Mouse (Mus musculus): ENCODE measurements at regions not wholly inside any gene's neighbourhood (a gene's known extent, or its start where the extent isn't known, plus 50 kb on each side); places are given as distances from the start of the nearest gene placed in this dataset.

- H3K36me3 ChIP-seq (ENCODE audit: control insufficient read depth, insufficient read depth, low read length), result no peaks in the 10 kb centered on the region
- 73% methylated on average over 7 of the region's 7 CpGs for WGBS
- TF ChIP-seq CTCF (IDR thresholded peaks at IDR 0.05; ENCODE audit: extremely low read depth, insufficient read length, insufficient replicate concordance, low read depth, low read length) (no peak), POLR2A (IDR thresholded peaks at IDR 0.05; ENCODE audit: low read depth, low read length) (no peak)
- no peaks in the 10 kb centered on the region for H3K4me1 ChIP-seq (ENCODE audit: control insufficient read depth, insufficient read depth, insufficient read length, low read length)
- H3K27me3 ChIP-seq (ENCODE audit: control insufficient read depth, insufficient read depth, low read length), result no peaks in the 10 kb centered on the region
- no peak overlapping the region for H3K27ac ChIP-seq (ENCODE audit: insufficient read depth, low read depth, low read length)
- H3K4me3 ChIP-seq (ENCODE audit: low read depth, low read length), result no peak overlapping the region
Measured at GRCm38 (mm10) chr1:120872554-120872953, 270.3 kb downstream of the En1 start.

- 84% methylated on average over 10 of the region's 10 CpGs for WGBS
Measured at GRCm38 (mm10) chr1:120882959-120883549, 280.8 kb downstream of the En1 start.

GRCm38 (mm10) chr1:120883632-120884031 is 281.4 kb downstream of the En1 start:
- Histone ChIP-seq H3K36me3 (ENCODE audit: control insufficient read depth, insufficient read depth, low read length) (no peaks in the 10 kb centered on the region), H3K4me3 (ENCODE audit: low read depth, low read length) (no peak overlapping the region), H3K27ac (ENCODE audit: insufficient read depth, low read depth, low read length) (no peak overlapping the region), H3K27me3 (ENCODE audit: control insufficient read depth, insufficient read depth, low read length) (no peaks in the 10 kb centered on the region), H3K4me1 (ENCODE audit: control insufficient read depth, insufficient read depth, insufficient read length, low read length) (no peaks in the 10 kb centered on the region)
- WGBS, result 73% methylated on average over 9 of the region's 9 CpGs
- TF ChIP-seq POLR2A (IDR thresholded peaks at IDR 0.05; ENCODE audit: low read depth, low read length) (no peak), CTCF (IDR thresholded peaks at IDR 0.05; ENCODE audit: extremely low read depth, insufficient read length, insufficient replicate concordance, low read depth, low read length) (no peak)

More at GRCm38 (mm10) chr1:120882959-120883549, 280.8 kb downstream of the En1 start:
- no peak for TF ChIP-seq CTCF (IDR thresholded peaks at IDR 0.05; ENCODE audit: extremely low read depth, insufficient read length, insufficient replicate concordance, low read depth, low read length)
- TF ChIP-seq POLR2A (IDR thresholded peaks at IDR 0.05; ENCODE audit: low read depth, low read length), result no peak
- Histone ChIP-seq H3K27me3 (ENCODE audit: control insufficient read depth, insufficient read depth, low read length) (no peaks in the 10 kb centered on the region), H3K4me3 (ENCODE audit: low read depth, low read length) (no peak overlapping the region), H3K27ac (ENCODE audit: insufficient read depth, low read depth, low read length) (no peak overlapping the region), H3K36me3 (ENCODE audit: control insufficient read depth, insufficient read depth, low read length) (no peaks in the 10 kb centered on the region), H3K4me1 (ENCODE audit: control insufficient read depth, insufficient read depth, insufficient read length, low read length) (no peaks in the 10 kb centered on the region)

- WGBS, result 31% methylated on average over 6 of the region's 6 CpGs
- Histone ChIP-seq H3K4me1 (ENCODE audit: control insufficient read depth, insufficient read depth, insufficient read length, low read length) (no peaks in the 10 kb centered on the region), H3K4me3 (ENCODE audit: low read depth, low read length) (no peak overlapping the region), H3K36me3 (ENCODE audit: control insufficient read depth, insufficient read depth, low read length) (no peaks in the 10 kb centered on the region), H3K27me3 (ENCODE audit: control insufficient read depth, insufficient read depth, low read length) (no peaks in the 10 kb centered on the region), H3K27ac (ENCODE audit: insufficient read depth, low read depth, low read length) (no peak overlapping the region)
- TF ChIP-seq POLR2A (IDR thresholded peaks at IDR 0.05; ENCODE audit: low read depth, low read length) (no peak), CTCF (IDR thresholded peaks at IDR 0.05; ENCODE audit: extremely low read depth, insufficient read length, insufficient replicate concordance, low read depth, low read length) (no peak)
Measured at GRCm38 (mm10) chr1:120910801-120911200, 308.6 kb downstream of the En1 start.

- TF ChIP-seq CTCF (IDR thresholded peaks at IDR 0.05; ENCODE audit: extremely low read depth, insufficient read length, insufficient replicate concordance, low read depth, low read length), result no peak
- TF ChIP-seq POLR2A (IDR thresholded peaks at IDR 0.05; ENCODE audit: low read depth, low read length), result no peak
Measured at GRCm38 (mm10) chr1:120911962-120912670, 309.9 kb downstream of the En1 start.

GRCm38 (mm10) chr1:120921540-120921939 is 319.3 kb downstream of the En1 start:
- Histone ChIP-seq H3K4me1 (ENCODE audit: control insufficient read depth, insufficient read depth, insufficient read length, low read length) (no peaks in the 10 kb centered on the region), H3K27ac (ENCODE audit: insufficient read depth, low read depth, low read length) (no peak overlapping the region), H3K27me3 (ENCODE audit: control insufficient read depth, insufficient read depth, low read length) (no peaks in the 10 kb centered on the region), H3K4me3 (ENCODE audit: low read depth, low read length) (no peak overlapping the region), H3K36me3 (ENCODE audit: control insufficient read depth, insufficient read depth, low read length) (no peaks in the 10 kb centered on the region)
- TF ChIP-seq POLR2A (IDR thresholded peaks at IDR 0.05; ENCODE audit: low read depth, low read length), result no peak
- TF ChIP-seq CTCF (IDR thresholded peaks at IDR 0.05; ENCODE audit: extremely low read depth, insufficient read length, insufficient replicate concordance, low read depth, low read length), result no peak
- 63% methylated on average over 3 of the region's 3 CpGs for WGBS

More at GRCm38 (mm10) chr1:120911962-120912670, 309.9 kb downstream of the En1 start:
- no peak overlapping the region for H3K27ac ChIP-seq (ENCODE audit: insufficient read depth, low read depth, low read length)
- WGBS, result 64% methylated on average over 8 of the region's 8 CpGs
- H3K4me3 ChIP-seq (ENCODE audit: low read depth, low read length), result no peak overlapping the region
- no peaks in the 10 kb centered on the region for H3K27me3 ChIP-seq (ENCODE audit: control insufficient read depth, insufficient read depth, low read length)
- no peaks in the 10 kb centered on the region for H3K4me1 ChIP-seq (ENCODE audit: control insufficient read depth, insufficient read depth, insufficient read length, low read length)
- H3K36me3 ChIP-seq (ENCODE audit: control insufficient read depth, insufficient read depth, low read length), result no peaks in the 10 kb centered on the region

GRCm38 (mm10) chr1:120925271-120925670 is 323.1 kb downstream of the En1 start:
- H3K4me3 ChIP-seq (ENCODE audit: low read depth, low read length), result no peak overlapping the region
- WGBS, result 76% methylated on average over 3 of the region's 3 CpGs
- no peaks in the 10 kb centered on the region for H3K36me3 ChIP-seq (ENCODE audit: control insufficient read depth, insufficient read depth, low read length)
- H3K4me1 ChIP-seq (ENCODE audit: control insufficient read depth, insufficient read depth, insufficient read length, low read length), result no peaks in the 10 kb centered on the region
- H3K27ac ChIP-seq (ENCODE audit: insufficient read depth, low read depth, low read length), result no peak overlapping the region
- no peaks in the 10 kb centered on the region for H3K27me3 ChIP-seq (ENCODE audit: control insufficient read depth, insufficient read depth, low read length)
- TF ChIP-seq CTCF (IDR thresholded peaks at IDR 0.05; ENCODE audit: extremely low read depth, insufficient read length, insufficient replicate concordance, low read depth, low read length), result no peak
- TF ChIP-seq POLR2A (IDR thresholded peaks at IDR 0.05; ENCODE audit: low read depth, low read length), result no peak

Measured in small intestine, adult 2 months (tissue).